Mouse (Mus musculus) intestine, embryonic 15.5 days (tissue): ENCODE data around the gene Mknk1. TPM values are rescaled to one million over a fixed set of nuclear protein-coding genes. Genes with fewer than 3 reads are reported as not detected.

Experiments
- ATAC-seq: fragments of 200-750 bp; cut with Nextera tagmentation; 2 replicates; pipeline ENCODE4 v1.8.0; 2017; ENCODE audit warnings: moderate TSS enrichment, moderate library complexity
- H3K27ac ChIP-seq: fragments of 300-500 bp; sonication (generic); 2 replicates; pipeline ENCODE4 v1.5.1; 2015; ENCODE audit warnings: mild to moderate bottlenecking, inconsistent platforms
- H3K27me3 ChIP-seq: fragments of 300-500 bp; sonication (generic); replicated peaks from 2 replicates; pipeline ENCODE4 v1.6.1; 2015; ENCODE audit warnings: inconsistent platforms
- H3K36me3 ChIP-seq: fragments of 300-500 bp; sonication (generic); 2 replicates; pipeline ENCODE4 v1.6.1; 2015; ENCODE audit warnings: inconsistent platforms
- H3K4me1 ChIP-seq: fragments of 300-500 bp; sonication (generic); replicated peaks from 2 replicates; pipeline ENCODE4 v1.6.1; 2015; ENCODE audit warnings: inconsistent platforms
- H3K4me2 ChIP-seq: fragments of 300-500 bp; sonication (generic); replicated peaks from 2 replicates; pipeline ENCODE4 v1.6.1; 2015; ENCODE audit warnings: mild to moderate bottlenecking, inconsistent platforms
- H3K4me3 ChIP-seq: fragments of 300-500 bp; sonication (generic); replicated peaks from 2 replicates; pipeline ENCODE4 v1.5.1; 2015; ENCODE audit warnings: inconsistent platforms
- H3K9ac ChIP-seq: fragments of 300-500 bp; sonication (generic); 2 replicates; pipeline ENCODE4 v1.6.1; 2015; ENCODE audit warnings: inconsistent platforms
- H3K9me3 ChIP-seq: fragments of 300-500 bp; sonication (generic); 2 replicates; pipeline ENCODE4 v1.6.1; 2016; ENCODE audit warnings: inconsistent platforms
- WGBS: fragments of 180-500 bp; shearing (Covaris S2); methylation state at CpG from one replicate; pipeline ENCODE4 v1.1.7; 2015; 5-methylcytosine and 5-hydroxymethylcytosine counted together
- polyA plus RNA-seq: library from polyadenylated mRNA; unstranded; fragments of >200 nt; fragmentation: Nextera tagmentation; extraction: Ambion mirVana; gene quantifications from 2 replicates; pipeline ENCODE4 v1.2.1, GENCODE M21; 2015

The Mknk1 gene
- polyA plus RNA-seq, 1 experiment from 2014 or later = 26.9 TPM

DNA sequence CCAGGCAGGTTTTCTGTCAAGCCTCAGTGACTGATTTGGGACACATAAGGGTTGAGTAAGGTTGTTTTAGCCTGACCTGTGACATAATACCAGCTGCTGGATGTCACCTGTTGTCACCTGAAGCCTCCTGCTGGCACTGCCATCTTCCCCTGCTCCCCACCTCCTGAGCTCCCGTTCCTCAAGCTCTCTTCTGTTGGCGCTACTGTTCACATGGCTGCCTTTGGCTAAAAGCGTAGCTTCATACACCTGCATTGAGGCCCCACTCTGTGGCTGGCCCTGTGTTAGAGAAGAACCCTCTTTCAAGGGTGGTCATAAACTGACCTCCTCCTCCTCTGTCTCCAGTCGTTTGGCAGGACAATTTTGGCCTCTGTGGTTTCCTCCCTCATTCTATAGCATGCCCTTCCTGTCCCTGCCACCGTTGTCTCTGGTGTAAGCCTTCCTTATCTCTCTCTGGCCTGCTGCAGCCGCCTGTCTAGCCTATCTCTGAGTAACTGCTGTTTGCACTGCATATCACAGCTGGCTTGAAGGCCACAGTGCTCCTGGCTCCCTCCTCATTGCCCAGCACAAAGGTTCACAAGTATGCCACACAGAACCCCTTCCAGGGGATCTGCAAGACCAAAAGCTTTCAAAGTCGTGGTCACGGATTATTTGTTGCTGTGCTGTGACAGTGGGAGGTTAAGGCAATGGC is 10.1 kb downstream of the Mknk1 start:
- no peaks in the 10 kb centered on the region for H3K27me3 ChIP-seq
- WGBS = 47% methylated on average over 8 of the region's 8 CpGs
- no peak overlapping the region for H3K4me3 ChIP-seq
- no peak overlapping the region for H3K4me2 ChIP-seq
- peak; percentile 94 for ATAC-seq
- H3K27ac ChIP-seq = no peak overlapping the region
- 0 out of 2 replicates have a peak, but pooled peaks cover 2% of the 10 kb centered on the region for H3K4me1 ChIP-seq
- no peak overlapping the region for H3K9ac ChIP-seq
- no peaks in the 10 kb centered on the region for H3K9me3 ChIP-seq
- no peaks in the 10 kb centered on the region; the same call in 1 of the 2 replicates for H3K36me3 ChIP-seq

DNA sequence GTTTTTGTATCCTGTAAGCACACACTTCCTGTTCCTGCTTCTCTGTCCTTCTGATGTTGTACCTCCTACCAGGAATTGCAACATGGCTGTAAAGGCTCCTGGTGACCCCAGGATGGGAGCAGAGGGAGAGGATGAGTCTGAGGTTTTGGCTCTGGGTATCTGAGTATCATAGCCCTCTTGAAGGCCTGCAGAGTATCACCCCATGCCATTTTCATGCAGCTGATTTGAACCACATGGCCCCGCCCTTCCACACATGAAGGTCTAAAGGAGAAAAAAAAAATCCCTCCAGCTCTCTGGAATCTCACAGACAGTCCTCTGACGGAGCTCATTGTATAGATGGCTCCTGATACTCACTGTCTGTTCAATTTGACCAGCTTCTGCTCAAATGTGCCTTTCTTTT is 11.1 kb downstream of the Mknk1 start:
- Histone ChIP-seq H3K4me2 (no peak overlapping the region), H3K36me3 (no peaks in the 10 kb centered on the region; the same call in 1 of the 2 replicates), H3K27me3 (no peaks in the 10 kb centered on the region), H3K4me1 (0 out of 2 replicates have a peak, but pooled peaks cover 2% of the 10 kb centered on the region), H3K9ac (no peak overlapping the region), H3K9me3 (no peaks in the 10 kb centered on the region), H3K4me3 (no peak overlapping the region), H3K27ac (no peak overlapping the region)
- ATAC-seq = no peak
- 79% methylated on average over 2 of the region's 2 CpGs for WGBS

DNA sequence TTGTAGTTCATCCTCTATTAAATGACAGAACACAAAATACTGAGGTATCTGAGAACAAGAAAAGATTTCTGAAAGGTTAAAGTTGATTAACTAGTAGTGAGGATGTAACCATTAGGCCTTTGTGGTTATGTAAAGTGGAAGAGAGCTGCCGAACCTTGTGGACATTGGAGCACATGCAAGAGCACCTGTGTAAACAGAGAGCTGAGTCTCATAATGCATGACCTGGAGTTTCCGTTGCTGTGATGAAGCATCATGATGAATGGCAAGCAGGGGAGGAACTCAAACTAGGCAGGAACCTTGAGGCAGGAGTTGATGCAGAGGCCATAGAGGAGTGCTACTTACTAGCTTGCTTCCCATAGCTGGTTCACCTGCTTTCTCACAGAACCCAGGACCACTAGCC is 11.6 kb downstream of the Mknk1 start:
- H3K9me3 ChIP-seq = no peaks in the 10 kb centered on the region
- H3K27me3 ChIP-seq = no peaks in the 10 kb centered on the region
- no peak overlapping the region for H3K4me2 ChIP-seq
- no peak overlapping the region for H3K4me3 ChIP-seq
- no peak for ATAC-seq
- 39% methylated on average over 2 of the region's 2 CpGs for WGBS
- no peak overlapping the region for H3K27ac ChIP-seq
- H3K4me1 ChIP-seq = 0 out of 2 replicates have a peak, but pooled peaks cover 2% of the 10 kb centered on the region
- no peaks in the 10 kb centered on the region; the same call in 1 of the 2 replicates for H3K36me3 ChIP-seq
- no peak overlapping the region for H3K9ac ChIP-seq

DNA sequence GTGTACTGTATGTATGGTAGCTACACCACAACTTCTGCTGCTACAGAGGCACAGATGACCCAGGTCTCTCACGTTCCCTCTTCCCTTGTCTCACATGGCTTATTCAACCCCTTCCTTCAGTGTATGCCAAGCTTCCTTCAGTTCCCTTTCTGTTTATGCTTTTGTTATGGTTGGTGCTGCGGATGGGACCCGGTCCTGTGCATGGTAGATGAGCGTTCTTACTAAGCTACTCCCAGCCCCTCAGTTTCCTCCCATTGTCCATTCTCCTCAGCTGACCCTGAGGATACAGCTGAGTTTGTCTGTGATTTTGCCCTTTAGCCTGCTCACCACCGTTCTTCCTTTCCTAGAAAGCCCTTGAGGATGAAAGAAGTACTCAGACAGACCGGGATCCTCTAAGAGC is 12.6 kb downstream of the Mknk1 start:
- Histone ChIP-seq H3K27ac (no peak overlapping the region), H3K9me3 (no peaks in the 10 kb centered on the region), H3K4me2 (no peak overlapping the region), H3K36me3 (no peaks in the 10 kb centered on the region; the same call in 1 of the 2 replicates), H3K27me3 (no peaks in the 10 kb centered on the region), H3K9ac (no peak overlapping the region), H3K4me3 (no peak overlapping the region), H3K4me1 (0 out of 2 replicates have a peak, but pooled peaks cover 2% of the 10 kb centered on the region)
- no peak for ATAC-seq
- WGBS = 85% methylated on average over 6 of the region's 6 CpGs

DNA sequence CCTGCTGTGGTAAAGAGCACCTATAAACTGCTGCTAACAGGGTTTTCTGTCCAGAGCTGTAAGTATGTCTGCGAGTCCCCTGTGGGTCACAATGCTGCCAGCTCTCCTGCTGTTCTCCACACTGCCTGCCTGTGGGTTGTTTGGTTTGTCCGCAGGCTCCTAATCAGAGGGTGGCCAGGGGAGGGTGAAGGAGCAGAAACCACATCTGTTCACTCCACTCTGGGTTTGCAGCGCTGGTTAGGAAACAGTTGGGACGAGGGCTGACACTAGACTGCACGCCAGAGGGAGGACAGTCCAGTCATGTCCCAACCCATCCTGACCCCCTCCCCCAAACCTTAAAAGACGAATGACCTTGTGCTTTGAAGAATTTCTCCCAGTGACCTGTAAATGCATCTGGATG is 16.1 kb downstream of the Mknk1 start:
- Histone ChIP-seq H3K27ac (no peak overlapping the region), H3K4me1 (no peaks in the 10 kb centered on the region), H3K36me3 (peaks cover 8% of the 10 kb centered on the region), H3K9me3 (no peaks in the 10 kb centered on the region), H3K27me3 (no peaks in the 10 kb centered on the region), H3K9ac (no peak overlapping the region), H3K4me3 (no peak overlapping the region), H3K4me2 (no peak overlapping the region)
- WGBS = 66% methylated on average over 6 of the region's 6 CpGs
- no peak for ATAC-seq

DNA sequence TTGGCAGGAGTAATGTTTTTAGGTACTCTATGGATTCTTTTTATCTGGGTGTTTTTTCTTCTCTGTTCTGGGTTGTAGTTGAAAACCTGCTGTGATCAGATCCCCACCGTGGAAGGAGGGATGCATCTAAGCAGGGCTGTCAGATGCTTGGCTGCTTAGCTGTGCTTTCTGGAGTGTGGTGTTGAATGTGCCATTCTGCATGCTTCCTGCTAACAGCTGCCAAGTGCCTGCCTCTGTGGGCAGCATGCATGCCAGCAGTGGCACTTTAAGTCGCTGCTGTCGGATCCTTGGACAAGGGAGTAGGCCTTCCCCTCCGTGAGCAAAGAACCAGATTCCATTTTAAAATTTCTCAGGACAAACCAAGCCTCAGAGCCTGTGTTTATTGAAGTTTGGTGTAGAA is 16.6 kb downstream of the Mknk1 start:
- Histone ChIP-seq H3K4me1 (no peaks in the 10 kb centered on the region), H3K27ac (no peak overlapping the region), H3K36me3 (peaks cover 8% of the 10 kb centered on the region; the same call in 1 of the 2 replicates), H3K4me2 (no peak overlapping the region), H3K4me3 (no peak overlapping the region), H3K27me3 (no peaks in the 10 kb centered on the region), H3K9me3 (no peaks in the 10 kb centered on the region), H3K9ac (no peak overlapping the region)
- ATAC-seq = no peak
- 66% methylated on average over 4 of the region's 4 CpGs for WGBS

DNA sequence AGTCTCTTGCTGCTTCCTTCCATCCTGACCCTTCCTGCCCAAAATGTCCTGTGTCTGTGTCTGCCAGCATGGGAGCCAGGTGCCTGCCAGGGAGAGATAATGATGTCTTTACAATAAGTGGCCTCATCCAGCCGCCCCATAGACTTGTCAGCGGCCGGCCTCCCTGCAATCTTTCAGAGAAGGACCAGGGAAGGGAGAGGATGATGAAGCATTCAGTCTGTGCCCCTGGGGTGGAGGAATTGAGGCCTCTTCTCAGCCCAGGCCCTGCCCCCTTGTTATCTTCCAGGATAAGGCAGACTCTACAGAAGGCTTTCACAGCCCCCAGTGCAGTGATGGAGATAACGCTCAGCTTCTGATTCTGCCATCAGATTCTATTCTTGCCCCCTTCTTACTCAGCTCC is 17.3 kb downstream of the Mknk1 start:
- Histone ChIP-seq H3K9ac (no peak overlapping the region), H3K4me3 (no peak overlapping the region), H3K27ac (no peak overlapping the region), H3K27me3 (no peaks in the 10 kb centered on the region), H3K4me1 (no peaks in the 10 kb centered on the region), H3K9me3 (no peaks in the 10 kb centered on the region), H3K4me2 (no peak overlapping the region), H3K36me3 (peaks cover 8% of the 10 kb centered on the region; the same call in 1 of the 2 replicates)
- peak; percentile 58; the same call in 1 of the 2 replicates for ATAC-seq
- WGBS = 76% methylated on average over 4 of the region's 4 CpGs

DNA sequence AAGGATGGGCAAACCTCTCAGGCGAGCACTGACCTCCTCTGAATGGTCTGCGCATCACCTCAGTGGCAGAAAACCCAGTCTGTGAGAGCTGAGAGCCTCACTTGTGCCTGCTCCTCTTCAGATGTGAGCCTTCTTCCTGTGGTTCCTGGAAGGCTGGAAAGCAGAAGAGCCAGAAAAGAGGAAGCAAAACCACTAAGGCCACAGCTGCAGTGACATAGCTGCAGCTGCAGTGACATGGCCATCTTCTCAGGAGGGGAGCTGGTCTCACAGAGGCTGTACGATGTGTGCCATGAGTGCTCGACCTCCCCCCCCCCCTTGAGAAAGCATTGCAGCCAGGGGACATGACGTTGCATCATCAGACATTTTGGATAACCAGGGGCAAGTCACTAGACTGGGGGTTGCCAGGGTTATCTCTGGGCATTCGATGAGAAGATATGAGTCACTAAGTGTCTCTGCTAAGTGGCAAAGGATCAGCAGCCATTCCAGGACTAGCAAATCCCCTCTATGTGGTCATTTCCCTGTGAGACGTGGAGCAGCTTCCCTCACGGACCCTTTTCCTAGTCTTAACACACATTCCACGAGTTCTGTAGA is 18.4 kb downstream of the Mknk1 start:
- Histone ChIP-seq H3K27ac (no peak overlapping the region), H3K9ac (no peak overlapping the region), H3K4me3 (no peak overlapping the region), H3K4me2 (no peak overlapping the region), H3K4me1 (no peaks in the 10 kb centered on the region), H3K36me3 (peaks cover 8% of the 10 kb centered on the region; the same call in 1 of the 2 replicates), H3K9me3 (no peaks in the 10 kb centered on the region), H3K27me3 (no peaks in the 10 kb centered on the region)
- 80% methylated on average over 9 of the region's 9 CpGs for WGBS
- ATAC-seq = no peak

DNA sequence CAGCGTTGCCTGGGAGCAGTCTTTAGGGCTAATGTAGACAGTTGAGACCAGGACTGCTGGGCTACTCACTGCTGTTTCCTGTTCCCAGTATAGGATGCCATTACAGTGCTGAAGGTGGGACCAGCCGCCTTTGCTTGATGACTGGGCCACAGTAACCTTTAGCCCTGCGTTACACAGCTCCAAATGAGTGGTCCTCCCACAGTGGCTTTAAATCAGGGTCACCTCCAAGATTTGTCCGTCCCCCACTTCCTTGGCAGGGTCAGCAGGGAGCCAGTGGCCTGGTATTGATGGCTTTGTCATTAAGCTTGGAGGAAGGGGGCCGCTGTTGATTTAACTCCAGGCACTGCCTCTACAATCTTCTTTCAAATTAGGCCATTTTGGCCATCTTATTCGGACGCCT is 24.4 kb downstream of the Mknk1 start:
- Histone ChIP-seq H3K4me3 (no peak overlapping the region), H3K27ac (no peak overlapping the region), H3K27me3 (no peaks in the 10 kb centered on the region), H3K4me1 (no peaks in the 10 kb centered on the region), H3K36me3 (peaks cover 8% of the 10 kb centered on the region; the same call in 1 of the 2 replicates), H3K4me2 (no peak overlapping the region), H3K9me3 (no peaks in the 10 kb centered on the region), H3K9ac (no peak overlapping the region)
- ATAC-seq = no peak
- WGBS = 66% methylated on average over 7 of the region's 7 CpGs

DNA sequence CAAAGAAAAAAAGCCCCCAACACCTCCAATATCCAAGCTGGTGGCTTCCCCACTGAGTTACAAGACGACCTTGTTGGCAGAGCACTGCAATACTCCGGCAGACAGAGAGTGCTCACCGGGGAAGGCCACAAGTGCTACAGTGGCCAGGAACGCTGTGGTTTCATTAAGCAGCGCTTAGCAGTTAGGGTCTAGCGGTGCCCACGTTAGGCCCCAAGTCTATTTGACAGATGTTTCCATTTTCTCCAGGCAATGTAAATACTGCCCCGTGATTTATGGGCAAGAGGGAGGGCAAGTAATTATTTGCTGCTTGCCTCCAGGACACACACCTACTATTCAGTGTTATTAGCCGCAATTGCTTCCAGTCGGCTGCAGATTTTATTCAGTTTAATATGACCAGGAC is 24.9 kb downstream of the Mknk1 start:
- Histone ChIP-seq H3K27ac (no peak overlapping the region), H3K9me3 (no peaks in the 10 kb centered on the region), H3K4me2 (no peak overlapping the region), H3K9ac (no peak overlapping the region), H3K4me1 (no peaks in the 10 kb centered on the region), H3K27me3 (no peaks in the 10 kb centered on the region), H3K36me3 (peaks cover 8% of the 10 kb centered on the region; the same call in 1 of the 2 replicates), H3K4me3 (no peak overlapping the region)
- ATAC-seq = no peak
- WGBS = 32% methylated on average over 10 of the region's 10 CpGs

DNA sequence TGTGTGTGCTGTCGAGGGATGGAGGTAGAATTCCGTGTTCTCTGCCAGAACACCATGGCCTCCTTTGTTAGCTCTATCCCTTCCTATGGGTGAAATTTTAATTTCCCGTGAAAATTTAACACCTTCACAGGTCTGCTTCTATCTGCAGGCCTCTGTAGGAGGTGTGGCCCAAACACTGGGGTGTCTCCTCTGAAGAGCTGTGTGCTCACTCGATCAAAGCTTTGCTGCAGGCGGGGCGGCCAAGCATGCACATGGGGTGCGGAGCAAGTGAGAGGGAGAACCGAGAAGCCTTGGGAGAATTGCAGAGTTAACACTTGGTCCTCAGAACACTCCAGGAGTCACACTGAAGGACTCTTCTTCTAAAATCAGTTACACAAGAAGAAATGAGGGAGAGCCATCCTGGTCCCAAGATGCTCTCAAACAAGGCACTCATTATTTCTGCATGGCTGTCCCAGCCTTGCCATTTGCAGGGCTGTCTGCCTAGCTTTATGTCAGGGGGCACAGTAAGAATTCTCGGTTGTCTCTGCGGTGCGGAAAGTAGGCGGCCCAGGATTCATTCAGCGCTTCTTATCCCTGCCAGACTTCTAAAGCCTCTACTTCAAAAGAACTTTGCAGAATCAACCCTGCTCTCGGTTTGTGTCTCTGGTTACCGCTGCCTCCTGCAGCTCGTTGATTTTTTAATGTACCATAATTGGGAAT is 30.7 kb downstream of the Mknk1 start:
- WGBS = 44% methylated on average over 16 of the region's 16 CpGs
- Histone ChIP-seq H3K4me1 (no peaks in the 10 kb centered on the region), H3K4me2 (no peak overlapping the region), H3K9ac (no peak overlapping the region), H3K4me3 (no peak overlapping the region), H3K9me3 (no peaks in the 10 kb centered on the region), H3K36me3 (peaks cover 3% of the 10 kb centered on the region; the same call in 1 of the 2 replicates), H3K27ac (no peak overlapping the region), H3K27me3 (no peaks in the 10 kb centered on the region)
- no peak for ATAC-seq

DNA sequence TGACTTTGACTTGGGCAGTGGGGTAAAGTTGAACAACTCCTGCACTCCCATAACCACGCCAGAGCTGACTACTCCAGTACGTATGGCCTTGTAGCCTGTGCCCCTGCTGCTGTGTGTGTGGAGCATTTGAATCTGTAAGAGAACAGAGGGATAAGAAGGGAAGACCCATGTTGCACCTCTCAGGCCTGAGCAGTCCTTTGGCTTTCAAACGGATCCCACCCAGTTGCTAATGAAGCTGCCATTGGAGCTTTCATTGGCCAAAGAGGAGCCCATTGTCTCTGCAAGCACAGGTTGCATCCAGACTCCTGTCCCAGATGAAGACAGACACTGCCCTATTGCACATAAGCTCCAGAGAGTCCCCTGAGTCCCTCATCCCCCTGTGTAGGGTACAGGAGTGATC is 34.2 kb downstream of the Mknk1 start:
- Histone ChIP-seq H3K4me1 (no peaks in the 10 kb centered on the region), H3K36me3 (peaks cover 3% of the 10 kb centered on the region), H3K4me2 (no peak overlapping the region), H3K9ac (no peak overlapping the region), H3K27me3 (no peaks in the 10 kb centered on the region), H3K9me3 (no peaks in the 10 kb centered on the region), H3K27ac (no peak overlapping the region), H3K4me3 (no peak overlapping the region)
- ATAC-seq = no peak
- 91% methylated on average over 3 of the region's 3 CpGs for WGBS
